Mouse (Mus musculus) ES-Bruce4 (cell line): ENCODE data around the gene Celf2.

Experiments
- CTCF ChIP-seq: IDR thresholded peaks from one replicate; pipeline ENCODE4 v1.8.1; 2011; ENCODE audit warnings: low read depth, low read length
- EP300 ChIP-seq: IDR thresholded peaks from 2 replicates; pipeline ENCODE4 v1.6.1; 2011; ENCODE audit warnings: low read depth, low read length; ENCODE audit not compliant: insufficient read depth
- POLR2A ChIP-seq: IDR thresholded peaks from one replicate; pipeline ENCODE4 v1.8.1; 2011; ENCODE audit warnings: low read length; ENCODE audit not compliant: insufficient read depth

DNA sequence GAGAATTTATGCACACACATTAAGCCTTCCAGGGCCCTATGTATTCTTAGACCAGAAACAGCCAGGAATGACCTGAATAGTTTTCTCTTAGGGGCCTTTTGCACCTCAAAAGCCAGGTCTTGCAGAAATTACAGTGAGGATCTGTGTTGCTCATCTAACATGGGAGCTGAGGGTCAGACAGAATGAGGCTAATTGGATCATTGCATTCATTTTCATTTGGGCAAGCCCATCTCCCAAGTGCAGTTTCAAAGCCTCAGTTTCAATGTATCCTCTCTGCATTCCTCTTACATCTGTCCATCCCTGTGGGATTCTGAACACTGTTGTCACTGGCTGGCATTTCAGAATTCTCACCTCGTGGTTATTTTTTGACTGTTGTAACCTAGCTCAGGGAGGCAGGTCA is 200.6 kb downstream of the Celf2 start:
- no peak for TF ChIP-seq EP300
- TF ChIP-seq CTCF: no peak
- no peak for TF ChIP-seq POLR2A
